Mouse (Mus musculus) forebrain, embryonic 13.5 days (tissue): Measurements from ENCODE around the gene Klhl25. TPM values are rescaled to one million over a fixed set of nuclear protein-coding genes. Genes with fewer than 3 reads are reported as not detected.
"Not testable (repeated sequence)": the region's sequence is repeated elsewhere in the genome, so short reads cannot be mapped to it uniquely, and the experiment has no call there.

Experiments used
- ATAC-seq: fragments of 200-750 bp; cut with Nextera tagmentation; 2 replicates; pipeline ENCODE4 v1.8.0; 2017
- H3K27ac ChIP-seq: fragments of 300-500 bp; sonication (generic); 2 replicates; pipeline ENCODE4 v1.5.1; 2015; ENCODE audit warnings: inconsistent platforms, mild to moderate bottlenecking, moderate library complexity
- H3K27me3 ChIP-seq: fragments of 300-500 bp; sonication (generic); 2 replicates; pipeline ENCODE4 v1.6.1; 2015; ENCODE audit warnings: mild to moderate bottlenecking, inconsistent platforms
- H3K36me3 ChIP-seq: fragments of 300-500 bp; sonication (generic); 2 replicates; pipeline ENCODE4 v1.6.1; 2015; ENCODE audit warnings: mild to moderate bottlenecking, inconsistent platforms; ENCODE audit not compliant: poor library complexity, severe bottlenecking
- H3K4me1 ChIP-seq: fragments of 300-500 bp; sonication (generic); 2 replicates; pipeline ENCODE4 v1.6.1; 2015; ENCODE audit warnings: inconsistent platforms
- H3K4me2 ChIP-seq: fragments of 300-500 bp; sonication (generic); 2 replicates; pipeline ENCODE4 v1.6.1; 2015; ENCODE audit warnings: inconsistent platforms, mild to moderate bottlenecking, moderate library complexity
- H3K4me3 ChIP-seq: fragments of 300-500 bp; sonication (generic); 2 replicates; pipeline ENCODE4 v1.5.1; 2015; ENCODE audit warnings: mild to moderate bottlenecking, inconsistent platforms
- H3K9ac ChIP-seq: fragments of 300-500 bp; sonication (generic); 2 replicates; pipeline ENCODE4 v1.6.1; 2015; ENCODE audit warnings: mild to moderate bottlenecking, inconsistent platforms
- H3K9me3 ChIP-seq: fragments of 300-500 bp; sonication (generic); replicated peaks from 2 replicates; pipeline ENCODE4 v1.6.1; 2016; ENCODE audit warnings: inconsistent platforms
- WGBS: fragments of 180-500 bp; shearing (Covaris S2); methylation state at CpG from one replicate; pipeline ENCODE4 v1.1.7; 2015; 5-methylcytosine and 5-hydroxymethylcytosine counted together
- polyA plus RNA-seq: library from polyadenylated mRNA; unstranded; fragments of >200 nt; fragmentation: Nextera tagmentation; extraction: Ambion mirVana; gene quantifications from 2 replicates; pipeline ENCODE4 v1.2.1, GENCODE M21; 2015

Klhl25 gene
- polyA plus RNA-seq, 1 experiment from 2014 or later = 31.5 TPM

DNA sequence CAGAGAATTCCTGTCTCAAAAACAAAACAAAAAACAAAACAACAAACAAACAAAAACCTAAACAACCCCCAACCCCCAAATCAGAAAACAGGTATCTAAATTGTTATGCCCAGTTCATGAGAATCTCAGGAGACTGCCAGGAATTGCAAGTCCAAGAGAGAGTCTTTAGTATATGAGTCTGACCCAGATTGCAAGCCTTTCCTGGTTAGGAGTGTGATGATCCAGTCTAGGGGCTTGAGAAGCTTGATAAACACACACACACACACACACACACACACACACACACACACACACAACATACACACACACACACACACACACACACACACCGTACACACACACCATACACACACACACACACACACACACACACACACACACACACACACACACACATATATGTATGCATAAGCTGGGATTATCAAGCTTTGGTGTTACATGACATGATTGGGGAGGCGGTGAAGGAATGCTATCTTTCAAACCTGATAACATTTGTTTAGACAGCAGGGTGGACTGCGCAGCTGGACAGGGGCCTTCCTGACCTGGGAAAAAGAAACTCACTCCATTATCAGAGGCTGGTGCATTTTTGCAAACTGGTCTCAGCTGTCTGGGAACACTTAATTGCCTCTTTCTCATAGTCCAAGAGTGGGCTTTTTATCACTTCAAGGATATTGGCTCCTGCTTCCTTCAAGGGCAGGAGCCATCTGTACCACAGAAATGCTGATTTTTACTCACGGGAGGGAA is 21.6 kb upstream of the Klhl25 start:
- no peaks in the 10 kb centered on the region for H3K9me3 ChIP-seq
- ATAC-seq = no peak
- no peak overlapping the region for H3K4me3 ChIP-seq
- WGBS = 77% methylated on average over 3 of the region's 4 CpGs
- no peak overlapping the region for H3K27ac ChIP-seq
- H3K9ac ChIP-seq = no peak overlapping the region
- no peaks in the 10 kb centered on the region for H3K4me1 ChIP-seq
- no peak overlapping the region for H3K4me2 ChIP-seq
- H3K36me3 ChIP-seq = no peaks in the 10 kb centered on the region
- H3K27me3 ChIP-seq = no peaks in the 10 kb centered on the region

DNA sequence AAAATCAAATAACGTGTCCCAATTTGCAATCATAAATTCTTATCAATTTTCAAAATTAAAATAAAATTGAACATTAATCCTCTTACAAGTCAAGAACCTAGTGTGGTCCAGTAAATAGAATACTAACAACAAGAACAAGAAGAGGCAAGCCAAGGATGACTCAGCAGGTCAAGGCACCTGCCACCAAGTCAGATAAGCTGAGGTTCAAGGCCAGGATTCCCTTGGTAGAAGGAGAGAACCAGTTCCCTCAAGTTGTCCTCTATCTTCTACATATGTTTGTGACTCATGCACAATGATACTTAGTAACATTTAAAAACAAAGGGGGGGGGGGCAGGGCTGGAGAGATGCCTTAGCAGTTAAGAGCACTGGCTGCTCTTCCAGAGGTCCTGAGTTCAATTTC is 20.8 kb upstream of the Klhl25 start:
- Histone ChIP-seq H3K36me3 (no peaks in the 10 kb centered on the region), H3K4me2 (no peak overlapping the region), H3K9ac (no peak overlapping the region), H3K4me1 (no peaks in the 10 kb centered on the region), H3K4me3 (no peak overlapping the region), H3K27me3 (no peaks in the 10 kb centered on the region), H3K27ac (no peak overlapping the region), H3K9me3 (no peaks in the 10 kb centered on the region)
- WGBS = 94% methylated on average over 1 of the region's 1 CpGs
- 0 out of 2 replicates have a peak, but pooled peaks have one; percentile 13 for ATAC-seq

DNA sequence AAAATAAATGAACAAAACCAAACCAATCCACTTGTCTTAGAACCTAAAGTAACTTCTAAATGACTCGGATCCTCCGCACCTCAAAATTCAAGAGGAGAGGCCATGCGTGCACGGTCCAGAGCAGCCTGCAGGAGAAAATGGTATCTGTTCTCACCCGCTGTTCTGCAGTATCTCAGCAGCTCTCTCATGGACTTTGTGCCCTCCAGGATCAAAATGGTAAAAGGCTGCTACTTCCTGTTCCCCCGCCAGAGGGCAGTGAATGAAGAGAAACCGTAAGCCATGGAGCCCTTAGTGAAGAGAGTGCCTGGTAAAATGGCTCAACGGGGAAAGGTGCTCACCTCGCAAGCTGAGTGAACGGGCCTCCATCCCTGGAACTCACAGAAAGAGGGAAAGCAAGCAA is 20.3 kb upstream of the Klhl25 start:
- no peak overlapping the region for H3K9ac ChIP-seq
- no peaks in the 10 kb centered on the region for H3K27me3 ChIP-seq
- H3K4me3 ChIP-seq = no peak overlapping the region
- no peaks in the 10 kb centered on the region for H3K9me3 ChIP-seq
- no peak overlapping the region for H3K27ac ChIP-seq
- H3K4me2 ChIP-seq = no peak overlapping the region
- 33% methylated on average over 10 of the region's 10 CpGs for WGBS
- peak; percentile 80 for ATAC-seq
- no peaks in the 10 kb centered on the region for H3K4me1 ChIP-seq
- no peaks in the 10 kb centered on the region for H3K36me3 ChIP-seq

DNA sequence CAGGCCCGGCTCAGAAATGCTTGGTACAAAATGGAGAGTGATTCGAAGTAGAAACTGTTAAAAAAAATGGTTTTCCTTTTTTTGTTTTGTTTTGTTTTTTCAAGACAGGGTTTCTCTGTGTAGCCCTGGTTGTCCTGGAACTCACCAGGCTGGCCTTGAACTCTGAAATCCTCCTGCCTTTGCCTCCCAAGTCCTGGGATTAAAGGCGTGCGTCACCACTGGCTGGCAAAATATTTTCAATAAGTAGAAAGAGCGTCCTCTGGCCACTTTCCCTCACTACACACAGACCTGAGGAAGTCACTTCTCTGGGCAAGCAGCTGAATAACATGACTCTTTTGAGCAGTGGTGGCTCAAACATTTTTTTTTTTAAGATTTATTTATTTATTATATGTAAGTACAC is 19.6 kb upstream of the Klhl25 start:
- Histone ChIP-seq H3K4me1 (no peaks in the 10 kb centered on the region), H3K36me3 (no peaks in the 10 kb centered on the region), H3K27me3 (no peaks in the 10 kb centered on the region), H3K4me3 (no peak overlapping the region), H3K27ac (no peak overlapping the region), H3K4me2 (no peak overlapping the region), H3K9me3 (no peaks in the 10 kb centered on the region), H3K9ac (no peak overlapping the region)
- ATAC-seq = no peak
- WGBS = 84% methylated on average over 5 of the region's 5 CpGs

DNA sequence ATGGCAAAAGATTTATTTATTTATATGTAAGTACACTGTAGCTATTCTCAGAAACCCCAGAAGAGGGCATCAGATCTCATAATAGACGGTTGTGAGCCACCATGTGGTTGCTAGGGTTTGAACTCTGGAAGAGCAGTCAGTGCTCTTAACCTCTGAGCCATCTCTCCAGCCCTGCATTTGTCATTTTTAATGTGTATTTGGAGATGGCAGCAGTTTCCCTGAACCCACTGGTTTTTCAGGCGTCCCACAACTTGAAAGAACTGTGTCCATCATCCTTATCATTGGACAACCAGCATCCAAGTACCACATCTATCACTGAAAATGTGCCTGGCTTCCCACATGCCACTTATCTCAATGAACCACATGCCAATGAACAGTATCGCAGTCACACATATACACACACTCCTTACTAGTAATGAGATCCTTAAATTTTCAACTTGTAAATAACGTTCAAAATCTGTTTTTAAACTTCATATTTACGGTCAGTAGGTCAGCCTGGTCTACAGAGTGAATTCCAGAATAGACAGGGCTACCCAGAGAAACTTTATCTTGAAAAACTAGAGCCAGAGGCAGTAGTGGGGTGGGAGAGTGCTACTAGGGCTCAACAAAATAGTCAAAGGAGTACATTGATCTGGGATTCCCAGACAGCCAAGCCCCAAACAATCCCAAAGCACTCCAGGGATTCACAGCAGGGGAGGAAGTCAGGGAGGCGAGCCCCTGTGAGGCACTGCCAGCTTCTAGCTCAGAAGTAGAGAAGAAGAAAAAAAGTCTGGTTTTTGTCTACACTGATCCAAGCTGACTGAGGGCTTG is 17.7 kb upstream of the Klhl25 start:
- no peak overlapping the region for H3K4me3 ChIP-seq
- no peak overlapping the region for H3K27ac ChIP-seq
- ATAC-seq = no peak
- H3K4me2 ChIP-seq = no peak overlapping the region
- 69% methylated on average over 6 of the region's 6 CpGs for WGBS
- no peaks in the 10 kb centered on the region for H3K9me3 ChIP-seq
- H3K9ac ChIP-seq = no peak overlapping the region
- no peaks in the 10 kb centered on the region for H3K4me1 ChIP-seq
- no peaks in the 10 kb centered on the region for H3K27me3 ChIP-seq
- H3K36me3 ChIP-seq = no peaks in the 10 kb centered on the region

DNA sequence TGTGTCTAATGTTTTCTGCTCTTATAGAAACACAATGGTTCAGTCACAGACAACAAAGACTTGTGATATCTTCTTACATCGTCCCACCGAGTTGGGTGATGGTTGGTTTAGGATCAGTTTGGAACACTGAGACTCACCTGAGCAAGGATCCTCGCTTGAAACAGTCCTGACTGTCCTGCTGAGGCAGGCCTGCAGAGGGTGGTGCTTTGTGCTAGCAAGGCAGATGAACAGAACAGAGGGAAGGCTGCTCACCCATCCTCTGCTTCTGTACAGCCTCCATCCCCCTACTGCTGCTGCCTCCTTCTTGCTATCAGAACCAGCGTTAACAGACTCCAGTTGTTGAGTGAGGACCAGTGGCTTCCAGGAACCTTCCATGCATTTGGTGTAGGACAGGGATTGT is 14.2 kb upstream of the Klhl25 start:
- H3K4me2 ChIP-seq, H3K36me3 ChIP-seq, H3K9me3 ChIP-seq, H3K27ac ChIP-seq, H3K4me1 ChIP-seq, H3K4me3 ChIP-seq, ATAC-seq, H3K27me3 ChIP-seq, H3K9ac ChIP-seq: not testable (repeated sequence)
- WGBS = 82% methylated on average over 3 of the region's 4 CpGs

DNA sequence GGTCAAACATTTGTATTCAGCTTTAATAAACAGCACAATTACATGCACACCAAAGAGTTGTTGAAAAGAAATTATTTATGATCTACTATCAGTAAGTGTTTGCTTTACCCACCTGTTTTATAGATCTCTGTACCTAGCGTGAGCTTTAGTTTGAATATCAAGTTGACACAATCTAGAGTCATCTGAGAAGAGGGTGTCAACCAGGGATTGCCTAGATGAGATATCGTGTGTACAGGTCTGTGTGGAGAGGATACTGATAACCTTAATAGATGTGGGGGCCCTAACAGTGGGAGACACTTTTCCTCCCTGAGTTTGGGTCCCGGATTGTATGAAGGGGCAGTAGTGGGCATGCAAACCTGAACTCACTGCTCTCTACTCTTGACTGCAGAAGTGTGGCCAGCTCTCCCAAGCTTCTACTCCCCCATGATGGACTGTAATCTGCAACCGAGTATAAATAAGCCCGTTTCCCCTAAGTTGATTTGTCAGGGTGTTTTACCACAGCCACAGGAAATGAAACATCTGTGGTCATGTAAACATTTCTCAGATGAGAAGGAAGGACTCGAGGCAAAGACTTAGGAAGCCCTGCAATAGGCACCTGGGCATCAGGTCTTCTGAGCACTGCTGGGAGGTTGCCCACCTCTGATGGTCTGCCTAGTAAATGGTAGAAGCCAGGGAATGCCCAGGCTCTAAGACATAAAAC is 13.0 kb upstream of the Klhl25 start:
- H3K27ac ChIP-seq, H3K9ac ChIP-seq, H3K4me3 ChIP-seq, H3K4me1 ChIP-seq, H3K36me3 ChIP-seq, H3K9me3 ChIP-seq, H3K27me3 ChIP-seq, ATAC-seq, H3K4me2 ChIP-seq: not testable (repeated sequence)
- 91% methylated on average over 4 of the region's 6 CpGs for WGBS

DNA sequence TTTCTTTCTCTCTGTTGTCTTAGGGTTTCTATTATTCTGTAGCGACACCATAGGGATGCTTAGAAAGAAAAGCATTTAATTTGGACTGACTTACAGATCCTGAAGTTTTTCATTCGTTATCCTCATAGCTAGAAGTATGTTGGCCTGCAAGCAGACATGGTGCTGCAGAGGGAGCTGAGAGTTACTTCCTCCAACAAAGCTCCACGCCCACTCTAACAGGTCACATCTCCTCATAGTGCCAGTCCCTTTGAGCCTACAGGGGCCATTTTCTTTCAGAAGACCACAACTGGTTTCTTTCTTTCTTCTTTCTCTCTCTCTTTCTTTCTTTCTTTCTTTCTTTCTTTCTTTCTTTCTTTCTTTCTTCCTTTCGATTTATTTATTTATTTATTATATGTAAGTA is 8.0 kb upstream of the Klhl25 start:
- Histone ChIP-seq H3K36me3 (no peaks in the 10 kb centered on the region), H3K27me3 (no peaks in the 10 kb centered on the region), H3K9ac (no peak overlapping the region), H3K4me2 (no peak overlapping the region), H3K4me3 (no peak overlapping the region), H3K9me3 (no peaks in the 10 kb centered on the region), H3K4me1 (no peaks in the 10 kb centered on the region), H3K27ac (no peak overlapping the region)
- no peak for ATAC-seq
- 86% methylated on average over 4 of the region's 4 CpGs for WGBS

DNA sequence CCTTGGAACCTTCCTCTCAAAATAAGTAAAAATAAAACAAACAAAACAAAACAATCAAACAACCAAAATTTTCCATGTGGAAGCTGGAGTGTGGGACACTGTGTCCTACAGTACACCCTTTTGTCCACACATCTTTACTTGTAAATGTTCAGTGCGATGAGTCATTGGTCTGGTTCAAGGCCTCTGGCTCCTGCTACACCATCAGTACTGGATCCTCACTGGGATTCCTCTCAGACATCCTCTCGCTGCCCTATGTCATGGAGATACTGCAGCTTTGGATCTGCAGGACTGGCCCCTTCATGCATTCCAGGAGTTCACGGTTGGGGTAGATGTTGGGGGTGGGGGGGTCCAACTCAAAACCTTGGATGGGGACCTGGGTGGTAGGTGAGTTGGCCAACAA is 5.8 kb upstream of the Klhl25 start:
- no peaks in the 10 kb centered on the region for H3K4me1 ChIP-seq
- H3K36me3 ChIP-seq = no peaks in the 10 kb centered on the region
- H3K9ac ChIP-seq = no peak overlapping the region
- no peak overlapping the region for H3K4me2 ChIP-seq
- H3K9me3 ChIP-seq = no peaks in the 10 kb centered on the region
- ATAC-seq = no peak
- no peak overlapping the region for H3K4me3 ChIP-seq
- H3K27me3 ChIP-seq = no peaks in the 10 kb centered on the region
- H3K27ac ChIP-seq = no peak overlapping the region
- 91% methylated on average over 3 of the region's 3 CpGs for WGBS

DNA sequence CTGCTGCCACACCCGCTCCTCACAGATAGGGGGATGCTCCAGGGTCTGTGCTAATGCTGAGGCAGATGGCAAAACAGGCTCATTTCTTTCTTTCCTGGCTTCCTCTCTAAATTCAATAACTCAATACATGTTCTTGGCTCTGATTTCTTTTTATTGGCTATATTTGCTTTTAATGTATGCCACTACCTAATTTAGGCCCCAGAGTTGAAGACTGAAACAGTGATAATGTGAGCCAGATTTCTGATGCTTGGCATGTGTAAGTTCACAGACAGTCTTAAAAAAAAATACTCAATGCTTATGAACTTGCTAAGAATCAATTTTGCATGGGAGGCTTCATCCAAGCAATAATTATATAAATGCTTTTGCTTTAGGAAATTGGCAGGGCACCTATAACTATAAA is 2.2 kb upstream of the Klhl25 start:
- no peaks in the 10 kb centered on the region for H3K36me3 ChIP-seq
- H3K9me3 ChIP-seq = no peaks in the 10 kb centered on the region
- peaks cover 18% of the 10 kb centered on the region for H3K4me1 ChIP-seq
- H3K27ac ChIP-seq = no peak overlapping the region
- no peak overlapping the region for H3K9ac ChIP-seq
- no peak overlapping the region for H3K4me2 ChIP-seq
- H3K27me3 ChIP-seq = no peaks in the 10 kb centered on the region
- WGBS = 86% methylated on average over 1 of the region's 1 CpGs
- ATAC-seq = no peak
- no peak overlapping the region for H3K4me3 ChIP-seq

DNA sequence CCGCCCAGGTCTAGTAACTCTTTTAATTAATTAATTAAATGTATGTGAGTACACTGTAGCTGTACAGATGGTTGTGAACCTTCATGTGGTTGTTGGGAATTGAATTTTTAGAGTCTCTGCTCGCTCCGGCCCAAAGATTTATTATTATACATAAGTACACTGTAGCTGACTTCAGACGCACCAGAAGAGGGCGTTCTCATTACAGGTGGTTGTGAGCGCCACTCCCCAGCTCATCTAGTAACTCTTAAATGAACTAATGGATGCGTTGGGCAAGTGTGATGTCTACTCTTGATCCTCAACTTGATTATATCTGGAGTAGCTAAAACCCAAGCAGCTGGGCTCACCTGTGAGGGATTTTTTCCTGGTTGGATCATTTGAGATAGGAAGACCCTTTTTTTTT is 1.2 kb upstream of the Klhl25 start:
- peaks cover 28% of the 10 kb centered on the region for H3K4me1 ChIP-seq
- no peaks in the 10 kb centered on the region for H3K27me3 ChIP-seq
- H3K27ac ChIP-seq = no peak overlapping the region
- no peak overlapping the region for H3K4me2 ChIP-seq
- peaks cover 4% of the 10 kb centered on the region; the same call in 1 of the 2 replicates for H3K36me3 ChIP-seq
- no peak overlapping the region for H3K4me3 ChIP-seq
- no peak overlapping the region for H3K9ac ChIP-seq
- no peak for ATAC-seq
- whole genome bisulfite sequencing = 49% methylated on average over 7 of the region's 7 CpGs
- H3K9me3 ChIP-seq = no peaks in the 10 kb centered on the region

DNA sequence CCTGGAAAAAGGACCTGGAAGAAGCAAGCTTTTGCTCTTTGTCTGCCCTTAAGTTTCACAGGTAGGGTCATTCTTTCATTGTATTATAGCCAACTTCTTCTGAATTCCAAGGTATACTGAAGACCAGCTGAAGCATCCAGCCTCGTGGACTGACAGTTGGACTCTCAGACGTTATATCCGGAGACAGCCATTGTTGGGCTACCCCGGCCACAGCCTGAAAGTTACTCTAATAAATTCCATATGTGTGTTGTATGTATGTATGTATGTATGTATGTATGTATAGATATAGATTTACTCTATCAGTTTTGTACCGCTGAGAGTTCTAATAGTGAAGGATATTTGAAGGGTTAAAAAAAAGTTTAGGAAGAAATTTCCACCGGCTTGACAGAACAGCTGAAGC is 621 bp upstream of the Klhl25 start:
- peak overlapping the region; percentile 85 for H3K4me2 ChIP-seq
- no peaks in the 10 kb centered on the region for H3K9me3 ChIP-seq
- ATAC-seq = no peak
- peak overlapping the region; percentile 94; the same call in 1 of the 2 replicates for H3K9ac ChIP-seq
- 15% methylated on average over 6 of the region's 6 CpGs for WGBS
- H3K27ac ChIP-seq = no peak overlapping the region
- no peaks in the 10 kb centered on the region for H3K27me3 ChIP-seq
- peaks cover 4% of the 10 kb centered on the region; the same call in 1 of the 2 replicates for H3K36me3 ChIP-seq
- peak overlapping the region; percentile 90 for H3K4me3 ChIP-seq
- peaks cover 34% of the 10 kb centered on the region for H3K4me1 ChIP-seq
